Mouse (Mus musculus) neural tube, embryonic 12.5 days (tissue): ENCODE results near the gene Igflr1. TPM values are rescaled to one million over a fixed set of nuclear protein-coding genes. Genes with fewer than 3 reads are reported as not detected.

Experiments
- ATAC-seq: fragments of 200-750 bp; cut with Nextera tagmentation; 2 replicates; pipeline ENCODE4 v1.8.0; 2017; ENCODE audit warnings: low read depth, mild to moderate bottlenecking, moderate TSS enrichment, moderate library complexity; ENCODE audit not compliant: low FRiP score
- H3K27ac ChIP-seq: fragments of 300-500 bp; sonication (generic); 2 replicates; pipeline ENCODE4 v1.5.1; 2016
- H3K27me3 ChIP-seq: fragments of 300-500 bp; sonication (generic); replicated peaks from 2 replicates; pipeline ENCODE4 v1.6.1; 2016; ENCODE audit warnings: mild to moderate bottlenecking
- H3K36me3 ChIP-seq: fragments of 300-500 bp; sonication (generic); 2 replicates; pipeline ENCODE4 v1.6.1; 2016; ENCODE audit warnings: mild to moderate bottlenecking
- H3K4me1 ChIP-seq: fragments of 300-500 bp; sonication (generic); 2 replicates; pipeline ENCODE4 v1.6.1; 2016
- H3K4me2 ChIP-seq: fragments of 300-500 bp; sonication (generic); replicated peaks from 2 replicates; pipeline ENCODE4 v1.6.1; 2016; ENCODE audit warnings: mild to moderate bottlenecking
- H3K4me3 ChIP-seq: fragments of 300-500 bp; sonication (generic); 2 replicates; pipeline ENCODE4 v1.5.1; 2016
- H3K9ac ChIP-seq: fragments of 300-500 bp; sonication (generic); 2 replicates; pipeline ENCODE4 v1.6.1; 2016; ENCODE audit warnings: mild to moderate bottlenecking
- H3K9me3 ChIP-seq: fragments of 300-500 bp; sonication (generic); 2 replicates; pipeline ENCODE4 v1.6.1; 2016; ENCODE audit warnings: mild to moderate bottlenecking
- WGBS: fragments of 180-500 bp; shearing (Covaris S2); methylation state at CpG from one replicate; pipeline ENCODE4 v1.1.7; 2016; 5-methylcytosine and 5-hydroxymethylcytosine counted together
- polyA plus RNA-seq: library from polyadenylated mRNA; unstranded; fragments of >200 nt; fragmentation: Nextera tagmentation; extraction: Ambion mirVana; gene quantifications from 2 replicates; pipeline ENCODE4 v1.2.1, GENCODE M21; 2016

Igflr1 gene
- polyA plus RNA-seq, 1 experiment from 2014 or later, result 5.7 TPM

- Histone ChIP-seq H3K27me3 (no peaks in the 10 kb centered on the region), H3K36me3 (peaks cover 43% of the 10 kb centered on the region), H3K4me1 (peaks cover 33% of the 10 kb centered on the region), H3K4me2 (peak within 1 kb of the TSS; percentile 81), H3K9me3 (no peaks in the 10 kb centered on the region), H3K27ac (peak within 1 kb of the TSS; percentile 77), H3K9ac (peak within 1 kb of the TSS; percentile 87), H3K4me3 (peak within 1 kb of the TSS; percentile 78)
- ATAC-seq, result peak; percentile 89
- under 1% methylated on average over 79 of the region's 84 CpGs for WGBS
Observed at GRCm38 (mm10) chr7:30534633-30535577, 30.3 kb upstream of the Igflr1 start, which contains the start of gene Arhgap33. TSS of gene Arhgap33 (minus strand) at chr7:30535060.

- Histone ChIP-seq H3K36me3 (peaks cover 36% of the 10 kb centered on the region), H3K9me3 (no peaks in the 10 kb centered on the region), H3K4me1 (peaks cover 3% of the 10 kb centered on the region; the same call in 1 of the 2 replicates), H3K27me3 (no peaks in the 10 kb centered on the region), H3K9ac (no peak overlapping the region), H3K4me3 (no peak overlapping the region), H3K27ac (no peak overlapping the region), H3K4me2 (no peak overlapping the region)
- ATAC-seq, result no peak
- WGBS, result 89% methylated on average over 7 of the region's 7 CpGs
Observed at GRCm38 (mm10) chr7:30540572-30540971, 24.7 kb upstream of the Igflr1 start.

- ATAC-seq, result no peak
- Histone ChIP-seq H3K9me3 (no peaks in the 10 kb centered on the region), H3K9ac (no peak overlapping the region), H3K27ac (no peak overlapping the region), H3K4me2 (no peak overlapping the region), H3K27me3 (no peaks in the 10 kb centered on the region), H3K4me3 (no peak overlapping the region), H3K4me1 (no peaks in the 10 kb centered on the region), H3K36me3 (peaks cover 43% of the 10 kb centered on the region)
- WGBS, result 97% methylated on average over 2 of the region's 2 CpGs
Observed at GRCm38 (mm10) chr7:30544327-30544726, 20.9 kb upstream of the Igflr1 start.

- Histone ChIP-seq H3K9ac (no peak overlapping the region), H3K4me3 (no peak overlapping the region), H3K27ac (no peak overlapping the region), H3K36me3 (peaks cover 20% of the 10 kb centered on the region), H3K27me3 (no peaks in the 10 kb centered on the region), H3K4me1 (peaks cover 15% of the 10 kb centered on the region), H3K4me2 (no peak overlapping the region), H3K9me3 (no peaks in the 10 kb centered on the region)
- 90% methylated on average over 2 of the region's 2 CpGs for WGBS
- ATAC-seq, result no peak
Observed at GRCm38 (mm10) chr7:30549880-30550279, 15.3 kb upstream of the Igflr1 start.

- peaks cover 23% of the 10 kb centered on the region for H3K36me3 ChIP-seq
- WGBS, result 100% methylated on average over 1 of the region's 1 CpGs
- no peak overlapping the region for H3K4me3 ChIP-seq
- no peak overlapping the region for H3K9ac ChIP-seq
- H3K4me2 ChIP-seq, result no peak overlapping the region
- H3K27ac ChIP-seq, result no peak overlapping the region
- no peaks in the 10 kb centered on the region for H3K27me3 ChIP-seq
- no peaks in the 10 kb centered on the region for H3K9me3 ChIP-seq
- ATAC-seq, result no peak
- peaks cover 15% of the 10 kb centered on the region for H3K4me1 ChIP-seq
Observed at GRCm38 (mm10) chr7:30550603-30551002, 14.6 kb upstream of the Igflr1 start.

GRCm38 (mm10) chr7:30551445-30552101, 13.7 kb upstream of the Igflr1 start:
- H3K27me3 ChIP-seq, result no peaks in the 10 kb centered on the region
- peak; percentile 73 for ATAC-seq
- 4% methylated on average over 10 of the region's 10 CpGs for WGBS
- peaks cover 22% of the 10 kb centered on the region for H3K36me3 ChIP-seq
- H3K4me2 ChIP-seq, result peak overlapping the region; percentile 88
- H3K4me1 ChIP-seq, result peaks cover 15% of the 10 kb centered on the region
- peak overlapping the region; percentile 57 for H3K9ac ChIP-seq
- H3K4me3 ChIP-seq, result peak overlapping the region; percentile 62
- peak overlapping the region; percentile 62; the same call in 1 of the 2 replicates for H3K27ac ChIP-seq
- no peaks in the 10 kb centered on the region for H3K9me3 ChIP-seq

- ATAC-seq, result peak; percentile 97
Observed at GRCm38 (mm10) chr7:30552102-30553020, 12.9 kb upstream of the Igflr1 start, which contains the start of the genes Hspb6 and Proser3. TSS of gene Hspb6 (plus strand) at chr7:30552178. TSS of gene Proser3 (minus strand) at chr7:30552299.

GRCm38 (mm10) chr7:30553021-30553589, 12.1 kb upstream of the Igflr1 start:
- Histone ChIP-seq H3K36me3 (peaks cover 31% of the 10 kb centered on the region), H3K27ac (peak overlapping the region; percentile 12; the same call in 1 of the 2 replicates)
- WGBS, result 6% methylated on average over 23 of the region's 23 CpGs

More at GRCm38 (mm10) chr7:30552102-30553020, 12.9 kb upstream of the Igflr1 start, which contains the start of the genes Hspb6 and Proser3:
- peak within 1 kb of the TSS; percentile 62 for H3K4me3 ChIP-seq
- WGBS, result 2% methylated on average over 44 of the region's 44 CpGs
- peaks cover 15% of the 10 kb centered on the region for H3K4me1 ChIP-seq
- H3K36me3 ChIP-seq, result peaks cover 29% of the 10 kb centered on the region
- H3K9me3 ChIP-seq, result no peaks in the 10 kb centered on the region
- H3K27ac ChIP-seq, result peak within 1 kb of the TSS; percentile 62; the same call in 1 of the 2 replicates
- H3K27me3 ChIP-seq, result no peaks in the 10 kb centered on the region
- H3K9ac ChIP-seq, result peak within 1 kb of the TSS; percentile 57
- peak within 1 kb of the TSS; percentile 88 for H3K4me2 ChIP-seq

GRCm38 (mm10) chr7:30553810-30554584, 11.2 kb upstream of the Igflr1 start:
- peaks cover 29% of the 10 kb centered on the region for H3K36me3 ChIP-seq
- WGBS, result 87% methylated on average over 22 of the region's 22 CpGs
- H3K9me3 ChIP-seq, result no peaks in the 10 kb centered on the region
- H3K4me2 ChIP-seq, result peak overlapping the region; percentile 88
- H3K9ac ChIP-seq, result peak overlapping the region; percentile 57; the same call in 1 of the 2 replicates
- peaks cover 27% of the 10 kb centered on the region for H3K4me1 ChIP-seq
- H3K4me3 ChIP-seq, result peak overlapping the region; percentile 62; the same call in 1 of the 2 replicates
- no peak overlapping the region for H3K27ac ChIP-seq
- H3K27me3 ChIP-seq, result no peaks in the 10 kb centered on the region
- no peak for ATAC-seq

More at GRCm38 (mm10) chr7:30553021-30553589, 12.1 kb upstream of the Igflr1 start:
- Histone ChIP-seq H3K4me2 (peak overlapping the region; percentile 88), H3K9ac (peak overlapping the region; percentile 57), H3K9me3 (no peaks in the 10 kb centered on the region), H3K4me3 (peak overlapping the region; percentile 62), H3K4me1 (peaks cover 18% of the 10 kb centered on the region), H3K27me3 (no peaks in the 10 kb centered on the region)
- no peak for ATAC-seq

GRCm38 (mm10) chr7:30556894-30557536, 8.2 kb upstream of the Igflr1 start:
- peaks cover 29% of the 10 kb centered on the region for H3K36me3 ChIP-seq
- no peak overlapping the region for H3K9ac ChIP-seq
- 91% methylated on average over 18 of the region's 18 CpGs for WGBS
- H3K4me1 ChIP-seq, result peaks cover 28% of the 10 kb centered on the region
- ATAC-seq, result no peak
- H3K27me3 ChIP-seq, result no peaks in the 10 kb centered on the region
- H3K4me3 ChIP-seq, result no peak overlapping the region
- H3K27ac ChIP-seq, result no peak overlapping the region
- no peaks in the 10 kb centered on the region for H3K9me3 ChIP-seq
- H3K4me2 ChIP-seq, result no peak overlapping the region
